Mouse (Mus musculus): ENCODE measurements at regions not wholly inside any gene's neighbourhood (a gene's known extent, or its start where the extent isn't known, plus 50 kb on each side); places are given as distances from the start of the nearest gene placed in this dataset.

DNA sequence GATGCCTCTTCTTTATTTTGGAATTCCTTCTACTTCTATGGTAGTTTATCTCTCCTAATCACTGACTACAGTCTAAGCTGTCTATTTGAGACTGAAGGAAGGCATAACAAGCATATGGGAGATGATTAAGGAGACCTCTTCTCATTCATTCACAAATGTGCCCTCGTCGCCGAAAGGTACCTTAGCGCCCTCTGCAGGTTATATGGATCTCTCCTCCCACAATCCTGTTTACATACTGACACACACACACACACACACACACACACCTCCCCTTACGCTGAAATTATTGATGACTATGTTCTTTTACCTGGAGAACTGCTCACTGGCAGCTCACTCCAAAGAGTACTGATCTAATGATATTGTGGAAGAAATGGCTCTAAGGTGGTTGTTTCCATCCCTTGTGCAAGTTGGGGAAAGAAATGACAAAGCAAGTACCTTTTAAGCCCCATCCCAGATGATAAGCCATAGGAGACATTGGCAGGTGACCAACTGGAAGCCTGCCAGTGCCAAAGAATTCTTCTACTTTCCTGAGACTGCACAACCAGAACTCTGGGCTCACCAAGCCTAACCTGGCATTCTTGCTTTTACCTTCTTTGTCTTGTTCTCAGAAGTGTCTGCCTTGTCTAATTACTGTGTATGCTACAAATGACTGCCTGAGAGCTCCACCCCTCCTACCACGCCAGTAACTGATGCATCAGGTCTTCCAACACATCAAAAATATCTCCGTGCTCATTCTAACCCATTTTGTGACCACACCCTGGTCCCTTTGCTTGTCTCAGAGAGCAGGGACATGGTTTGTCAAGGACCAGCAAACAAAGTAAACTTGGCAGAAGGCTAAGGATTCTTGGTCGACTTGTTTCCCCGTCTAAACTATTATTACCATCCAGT lies 227.8 kb upstream of the Adgrl2 start:
- Histone ChIP-seq H3K36me3 (no peaks in the 10 kb centered on the region), H3K4me2 (no peak overlapping the region), H3K9ac (no peak overlapping the region), H3K4me1 (replicated peaks) (peaks cover 16% of the 10 kb centered on the region), H3K4me3 (no peak overlapping the region), H3K27ac (no peak overlapping the region), H3K9me3 (replicated peaks) (no peaks in the 10 kb centered on the region), H3K27me3 (no peaks in the 10 kb centered on the region)
- 91% methylated on average over 9 of the region's 9 CpGs for WGBS
- no peak for ATAC-seq (replicated peaks; ENCODE audit: insufficient number of reproducible peaks, insufficient read depth, low FRiP score, low read depth)

- no peaks in the 10 kb centered on the region for H3K9me3 ChIP-seq (replicated peaks)
- no peaks in the 10 kb centered on the region for H3K27me3 ChIP-seq
- no peaks in the 10 kb centered on the region for H3K36me3 ChIP-seq
- ATAC-seq (replicated peaks; ENCODE audit: insufficient number of reproducible peaks, insufficient read depth, low FRiP score, low read depth), result no peak
- H3K4me2 ChIP-seq, result no peak overlapping the region
- WGBS, result 79% methylated on average over 10 of the region's 11 CpGs
- peaks cover 16% of the 10 kb centered on the region for H3K4me1 ChIP-seq (replicated peaks)
- H3K4me3 ChIP-seq, result no peak overlapping the region
- H3K9ac ChIP-seq, result no peak overlapping the region
- no peak overlapping the region for H3K27ac ChIP-seq
These were observed 226.5 kb upstream of the Adgrl2 start for GRCm38 (mm10) chr3:149216759-149217400.

- Histone ChIP-seq H3K27me3 (no peaks in the 10 kb centered on the region), H3K36me3 (no peaks in the 10 kb centered on the region), H3K4me3 (no peak overlapping the region), H3K4me2 (no peak overlapping the region), H3K27ac (no peak overlapping the region), H3K9me3 (replicated peaks) (no peaks in the 10 kb centered on the region), H3K9ac (no peak overlapping the region), H3K4me1 (replicated peaks) (peaks cover 13% of the 10 kb centered on the region)
- no peak for ATAC-seq (replicated peaks; ENCODE audit: insufficient number of reproducible peaks, insufficient read depth, low FRiP score, low read depth)
- 85% methylated on average over 2 of the region's 2 CpGs for WGBS
These were observed 225.3 kb upstream of the Adgrl2 start for GRCm38 (mm10) chr3:149215691-149216090.

GRCm38 (mm10) chr3:149211909-149212308 lies 221.6 kb upstream of the Adgrl2 start:
- WGBS, result 69% methylated on average over 7 of the region's 7 CpGs

DNA sequence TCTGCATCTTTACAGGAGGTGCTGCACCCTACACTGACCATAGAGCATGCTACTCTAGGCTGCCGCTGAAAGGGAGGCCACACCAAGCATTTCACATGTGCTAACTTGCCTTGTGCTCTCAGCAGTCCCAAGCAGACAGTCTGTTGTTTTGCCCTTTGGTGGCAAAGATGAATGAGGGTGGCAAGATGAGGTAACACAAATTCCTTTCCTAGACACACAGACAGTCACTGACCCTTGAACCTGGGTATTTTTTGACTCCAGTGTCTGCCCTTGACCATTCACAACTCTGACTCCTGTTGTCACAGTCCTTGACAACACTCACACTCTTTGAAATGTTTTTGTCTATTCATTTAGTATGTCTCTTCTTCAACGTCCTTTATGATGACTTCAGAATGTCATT lies 218.9 kb upstream of the Adgrl2 start:
- Histone ChIP-seq H3K27ac (no peak overlapping the region), H3K9me3 (replicated peaks) (no peaks in the 10 kb centered on the region), H3K27me3 (no peaks in the 10 kb centered on the region), H3K4me1 (replicated peaks) (no peaks in the 10 kb centered on the region), H3K4me2 (no peak overlapping the region), H3K36me3 (no peaks in the 10 kb centered on the region), H3K9ac (no peak overlapping the region), H3K4me3 (no peak overlapping the region)
- no peak for ATAC-seq (replicated peaks; ENCODE audit: insufficient number of reproducible peaks, insufficient read depth, low FRiP score, low read depth)
- 80% methylated on average over 2 of the region's 2 CpGs for WGBS

More at GRCm38 (mm10) chr3:149211909-149212308, 221.6 kb upstream of the Adgrl2 start:
- Histone ChIP-seq H3K4me2 (no peak overlapping the region), H3K27me3 (no peaks in the 10 kb centered on the region), H3K9ac (no peak overlapping the region), H3K4me1 (replicated peaks) (no peaks in the 10 kb centered on the region), H3K36me3 (no peaks in the 10 kb centered on the region), H3K27ac (no peak overlapping the region), H3K4me3 (no peak overlapping the region), H3K9me3 (replicated peaks) (no peaks in the 10 kb centered on the region)
- ATAC-seq (replicated peaks; ENCODE audit: insufficient number of reproducible peaks, insufficient read depth, low FRiP score, low read depth), result no peak

DNA sequence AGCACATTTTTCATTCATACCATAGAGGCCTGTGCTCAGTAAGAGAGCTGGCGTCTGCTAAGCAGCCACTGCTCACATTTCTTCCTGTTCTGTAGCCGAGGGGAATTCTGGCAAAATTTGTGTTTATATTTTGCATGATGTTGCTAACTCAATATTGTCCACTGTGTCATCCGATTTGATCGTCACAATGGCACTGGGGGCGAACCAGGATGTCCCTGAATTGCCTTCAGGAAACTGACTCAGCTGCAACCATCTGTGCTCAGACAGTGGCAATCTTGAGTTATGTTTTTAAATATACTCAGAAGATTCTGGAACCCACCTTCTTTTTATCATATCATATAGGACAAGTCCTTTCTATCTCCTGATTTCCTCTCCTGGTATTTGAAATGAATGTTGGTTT lies 213.1 kb upstream of the Adgrl2 start:
- no peaks in the 10 kb centered on the region for H3K4me1 ChIP-seq (replicated peaks)
- no peaks in the 10 kb centered on the region for H3K27me3 ChIP-seq
- no peak overlapping the region for H3K9ac ChIP-seq
- no peaks in the 10 kb centered on the region for H3K9me3 ChIP-seq (replicated peaks)
- no peak for ATAC-seq (replicated peaks; ENCODE audit: insufficient number of reproducible peaks, insufficient read depth, low FRiP score, low read depth)
- no peak overlapping the region for H3K4me3 ChIP-seq
- no peak overlapping the region for H3K4me2 ChIP-seq
- H3K27ac ChIP-seq, result peak overlapping the region; percentile 42; the same call in 1 of the 2 replicates
- no peaks in the 10 kb centered on the region for H3K36me3 ChIP-seq
- WGBS, result 60% methylated on average over 5 of the region's 5 CpGs

DNA sequence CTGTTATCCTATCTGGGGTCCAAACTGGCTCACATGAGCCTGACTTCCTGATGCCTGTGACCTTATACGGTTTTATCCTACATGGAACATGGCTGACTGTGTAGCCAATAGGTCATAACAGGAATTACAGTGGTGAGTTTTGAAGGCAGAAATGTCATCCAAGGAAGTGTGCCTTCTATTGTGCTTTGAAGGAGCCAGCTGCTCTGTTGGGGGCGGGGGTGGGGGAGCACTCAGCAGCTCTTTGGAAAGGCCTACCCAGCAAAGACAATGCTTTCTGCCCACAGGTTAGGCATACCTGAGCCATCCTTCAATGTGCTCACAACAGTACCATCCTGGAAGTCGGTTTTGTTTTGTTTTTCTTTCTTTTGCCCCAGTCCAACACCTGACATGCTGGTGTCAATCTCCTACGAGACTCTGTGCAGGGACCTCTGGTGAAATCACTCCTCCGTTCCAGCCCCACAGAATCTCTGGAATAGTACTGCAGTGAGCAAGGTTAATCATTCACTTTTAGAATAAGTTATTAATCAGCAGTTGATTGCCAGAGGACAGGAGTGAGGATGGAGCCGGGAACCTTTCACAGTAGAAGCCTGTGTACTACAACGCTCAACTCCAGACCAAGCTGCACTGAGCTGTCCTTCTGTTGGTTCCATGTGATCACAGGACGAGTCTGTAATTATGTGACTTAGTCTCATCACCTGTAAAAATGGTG lies 206.3 kb upstream of the Adgrl2 start:
- no peaks in the 10 kb centered on the region for H3K4me1 ChIP-seq (replicated peaks)
- H3K27me3 ChIP-seq, result no peaks in the 10 kb centered on the region
- no peak for ATAC-seq (replicated peaks; ENCODE audit: insufficient number of reproducible peaks, insufficient read depth, low FRiP score, low read depth)
- H3K9me3 ChIP-seq (replicated peaks), result no peaks in the 10 kb centered on the region
- WGBS, result 81% methylated on average over 8 of the region's 8 CpGs
- no peak overlapping the region for H3K9ac ChIP-seq
- no peak overlapping the region for H3K4me2 ChIP-seq
- no peak overlapping the region for H3K4me3 ChIP-seq
- H3K27ac ChIP-seq, result no peak overlapping the region
- H3K36me3 ChIP-seq, result no peaks in the 10 kb centered on the region

- ATAC-seq (replicated peaks; ENCODE audit: insufficient number of reproducible peaks, insufficient read depth, low FRiP score, low read depth), result no peak
- WGBS, result 72% methylated on average over 19 of the region's 19 CpGs
- 0 out of 2 replicates have a peak, but pooled peaks cover 5% of the 10 kb centered on the region for H3K4me1 ChIP-seq (replicated peaks)
- H3K9me3 ChIP-seq (replicated peaks), result no peaks in the 10 kb centered on the region
- no peak overlapping the region for H3K4me2 ChIP-seq
- H3K27ac ChIP-seq, result no peak overlapping the region
- no peak overlapping the region for H3K9ac ChIP-seq
- H3K4me3 ChIP-seq, result no peak overlapping the region
- no peaks in the 10 kb centered on the region for H3K36me3 ChIP-seq
- H3K27me3 ChIP-seq, result no peaks in the 10 kb centered on the region
These were observed 200.7 kb upstream of the Adgrl2 start for GRCm38 (mm10) chr3:149190856-149191576.

DNA sequence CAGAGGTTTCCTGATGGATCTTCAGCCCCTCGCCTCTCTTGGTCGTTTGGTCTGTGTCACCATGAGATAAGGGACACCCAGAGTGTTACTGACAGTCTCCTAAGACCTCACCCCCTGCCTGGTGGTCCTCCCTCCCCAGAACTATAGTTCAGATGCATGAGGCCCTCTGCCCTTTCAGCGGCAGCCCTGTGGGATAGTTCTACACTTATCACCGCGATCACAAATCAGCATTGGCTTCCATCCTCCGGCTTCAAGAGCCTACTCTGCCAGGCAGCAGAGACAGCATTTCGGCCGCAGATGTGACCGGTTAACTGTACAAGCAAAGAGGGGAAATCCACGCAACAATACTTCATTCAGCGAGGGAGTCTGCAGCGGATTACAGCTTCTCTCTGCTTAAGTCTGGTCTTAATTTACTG lies 193.8 kb upstream of the Adgrl2 start:
- no peaks in the 10 kb centered on the region for H3K27me3 ChIP-seq
- H3K27ac ChIP-seq, result no peak overlapping the region
- no peak for ATAC-seq (replicated peaks; ENCODE audit: insufficient number of reproducible peaks, insufficient read depth, low FRiP score, low read depth)
- H3K36me3 ChIP-seq, result no peaks in the 10 kb centered on the region
- H3K9ac ChIP-seq, result no peak overlapping the region
- WGBS, result 9% methylated on average over 12 of the region's 12 CpGs
- H3K4me2 ChIP-seq, result peak overlapping the region; percentile 51
- no peak overlapping the region; the same call in 1 of the 2 replicates for H3K4me3 ChIP-seq
- peaks cover 11% of the 10 kb centered on the region; the same call in 1 of the 2 replicates for H3K4me1 ChIP-seq (replicated peaks)
- no peaks in the 10 kb centered on the region for H3K9me3 ChIP-seq (replicated peaks)

- Histone ChIP-seq H3K9me3 (replicated peaks) (no peaks in the 10 kb centered on the region), H3K4me3 (no peak overlapping the region), H3K36me3 (no peaks in the 10 kb centered on the region), H3K27ac (no peak overlapping the region), H3K9ac (no peak overlapping the region), H3K4me2 (no peak overlapping the region), H3K4me1 (replicated peaks) (peaks cover 11% of the 10 kb centered on the region; the same call in 1 of the 2 replicates), H3K27me3 (no peaks in the 10 kb centered on the region)
- WGBS, result 87% methylated on average over 5 of the region's 5 CpGs
- no peak for ATAC-seq (replicated peaks; ENCODE audit: insufficient number of reproducible peaks, insufficient read depth, low FRiP score, low read depth)
These were observed 191.7 kb upstream of the Adgrl2 start for GRCm38 (mm10) chr3:149182095-149182494.

- ATAC-seq (replicated peaks; ENCODE audit: insufficient number of reproducible peaks, insufficient read depth, low FRiP score, low read depth), result no peak
- H3K9me3 ChIP-seq (replicated peaks), result no peaks in the 10 kb centered on the region
- 77% methylated on average over 8 of the region's 8 CpGs for WGBS
- no peaks in the 10 kb centered on the region for H3K36me3 ChIP-seq
- H3K4me2 ChIP-seq, result no peak overlapping the region
- no peaks in the 10 kb centered on the region for H3K27me3 ChIP-seq
- no peak overlapping the region for H3K4me3 ChIP-seq
- peaks cover 6% of the 10 kb centered on the region; the same call in 1 of the 2 replicates for H3K4me1 ChIP-seq (replicated peaks)
- H3K9ac ChIP-seq, result no peak overlapping the region
- H3K27ac ChIP-seq, result no peak overlapping the region
These were observed 189.8 kb upstream of the Adgrl2 start for GRCm38 (mm10) chr3:149180129-149180528.

Measured in heart, embryonic 15.5 days (tissue).